Mouse (Mus musculus) heart, embryonic 12.5 days (tissue): Measurements from ENCODE around the gene Cacna2d3. TPM values are rescaled to one million over a fixed set of nuclear protein-coding genes. Genes with fewer than 3 reads are reported as not detected.

Experiments
- ATAC-seq: fragments of 200-750 bp; cut with Nextera tagmentation; 2 replicates; pipeline ENCODE4 v1.8.0; 2017; ENCODE audit warnings: moderate TSS enrichment, moderate library complexity; ENCODE audit not compliant: insufficient number of reproducible peaks, low FRiP score
- H3K27ac ChIP-seq: fragments of 300-500 bp; sonication (generic); 2 replicates; pipeline ENCODE4 v1.5.1; 2016; ENCODE audit warnings: mild to moderate bottlenecking, moderate library complexity; ENCODE audit not compliant: poor library complexity, severe bottlenecking
- H3K27me3 ChIP-seq: fragments of 300-500 bp; sonication (generic); replicated peaks from 2 replicates; pipeline ENCODE4 v1.6.1; 2016; ENCODE audit warnings: mild to moderate bottlenecking, moderate library complexity
- H3K36me3 ChIP-seq: fragments of 300-500 bp; sonication (generic); 2 replicates; pipeline ENCODE4 v1.6.1; 2016; ENCODE audit warnings: mild to moderate bottlenecking, moderate library complexity
- H3K4me1 ChIP-seq: fragments of 300-500 bp; sonication (generic); replicated peaks from 2 replicates; pipeline ENCODE4 v1.6.1; 2016; ENCODE audit warnings: mild to moderate bottlenecking
- H3K4me2 ChIP-seq: fragments of 300-500 bp; sonication (generic); 2 replicates; pipeline ENCODE4 v1.6.1; 2016; ENCODE audit warnings: mild to moderate bottlenecking, moderate library complexity
- H3K4me3 ChIP-seq: fragments of 300-500 bp; sonication (generic); 2 replicates; pipeline ENCODE4 v1.5.1; 2016; ENCODE audit warnings: mild to moderate bottlenecking
- H3K9ac ChIP-seq: fragments of 300-500 bp; sonication (generic); 2 replicates; pipeline ENCODE4 v1.6.1; 2016; ENCODE audit warnings: mild to moderate bottlenecking, moderate library complexity
- H3K9me3 ChIP-seq: fragments of 300-500 bp; sonication (generic); replicated peaks from 2 replicates; pipeline ENCODE4 v1.6.1; 2016; ENCODE audit warnings: mild to moderate bottlenecking, moderate library complexity
- WGBS: fragments of 180-500 bp; shearing (Covaris S2); methylation state at CpG from one replicate; pipeline ENCODE4 v1.1.7; 2016; 5-methylcytosine and 5-hydroxymethylcytosine counted together
- polyA plus RNA-seq: library from polyadenylated mRNA; unstranded; fragments of >200 nt; fragmentation: Nextera tagmentation; extraction: Ambion mirVana; gene quantifications from 2 replicates; pipeline ENCODE4 v1.2.1, GENCODE M21; 2016

Gene Cacna2d3
- polyA plus RNA-seq, 1 experiment from 2014 or later, result 1.3 TPM

GRCm38 (mm10) chr14:29720334-29720911 is 1.2 kb downstream of the Cacna2d3 start:
- 2% methylated on average over 17 of the region's 17 CpGs for WGBS
- H3K27me3 ChIP-seq, result peaks cover 76% of the 10 kb centered on the region
- H3K4me3 ChIP-seq, result peak overlapping the region; percentile 69
- no peak for ATAC-seq
- H3K4me1 ChIP-seq, result peaks cover 23% of the 10 kb centered on the region
- no peaks in the 10 kb centered on the region for H3K9me3 ChIP-seq
- no peak overlapping the region for H3K27ac ChIP-seq
- H3K36me3 ChIP-seq, result no peaks in the 10 kb centered on the region
- H3K9ac ChIP-seq, result no peak overlapping the region
- H3K4me2 ChIP-seq, result peak overlapping the region; percentile 100

- H3K4me3 ChIP-seq, result no peak overlapping the region
- peaks cover 38% of the 10 kb centered on the region for H3K27me3 ChIP-seq
- H3K9ac ChIP-seq, result no peak overlapping the region
- H3K4me2 ChIP-seq, result no peak overlapping the region
- H3K36me3 ChIP-seq, result no peaks in the 10 kb centered on the region
- WGBS, result 69% methylated on average over 3 of the region's 3 CpGs
- H3K9me3 ChIP-seq, result no peaks in the 10 kb centered on the region
- H3K27ac ChIP-seq, result no peak overlapping the region
- peaks cover 6% of the 10 kb centered on the region for H3K4me1 ChIP-seq
- ATAC-seq, result no peak
These were observed 9.0 kb downstream of the Cacna2d3 start for GRCm38 (mm10) chr14:29712621-29713020.

- Histone ChIP-seq H3K36me3 (no peaks in the 10 kb centered on the region), H3K9me3 (no peaks in the 10 kb centered on the region), H3K4me2 (peak overlapping the region; percentile 23), H3K27me3 (peaks cover 32% of the 10 kb centered on the region), H3K9ac (no peak overlapping the region), H3K4me1 (peaks cover 8% of the 10 kb centered on the region), H3K27ac (no peak overlapping the region), H3K4me3 (no peak overlapping the region)
- no peak for ATAC-seq
- WGBS, result 34% methylated on average over 18 of the region's 18 CpGs
These were observed 13.9 kb downstream of the Cacna2d3 start for GRCm38 (mm10) chr14:29707561-29708335.

- H3K4me2 ChIP-seq, result no peak overlapping the region
- H3K4me1 ChIP-seq, result peaks cover 3% of the 10 kb centered on the region
- H3K9ac ChIP-seq, result no peak overlapping the region
- WGBS, result 52% methylated on average over 5 of the region's 5 CpGs
- no peak overlapping the region for H3K27ac ChIP-seq
- H3K27me3 ChIP-seq, result peaks cover 29% of the 10 kb centered on the region
- no peak overlapping the region for H3K4me3 ChIP-seq
- ATAC-seq, result peak; percentile 45; the same call in 1 of the 2 replicates
- H3K36me3 ChIP-seq, result no peaks in the 10 kb centered on the region
- H3K9me3 ChIP-seq, result no peaks in the 10 kb centered on the region
These were observed 18.9 kb downstream of the Cacna2d3 start for GRCm38 (mm10) chr14:29702762-29703161.

GRCm38 (mm10) chr14:29696131-29696530 is 25.5 kb downstream of the Cacna2d3 start:
- no peak overlapping the region for H3K9ac ChIP-seq
- H3K9me3 ChIP-seq, result no peaks in the 10 kb centered on the region
- WGBS, result 7% methylated on average over 3 of the region's 3 CpGs
- H3K4me2 ChIP-seq, result no peak overlapping the region
- peaks cover 19% of the 10 kb centered on the region; the same call in 1 of the 2 replicates for H3K27me3 ChIP-seq
- H3K4me3 ChIP-seq, result no peak overlapping the region
- no peaks in the 10 kb centered on the region for H3K36me3 ChIP-seq
- H3K27ac ChIP-seq, result no peak overlapping the region
- ATAC-seq, result peak; percentile 33; the same call in 1 of the 2 replicates
- no peaks in the 10 kb centered on the region for H3K4me1 ChIP-seq

GRCm38 (mm10) chr14:29672436-29673050 is 49.1 kb downstream of the Cacna2d3 start:
- Histone ChIP-seq H3K27ac (no peak overlapping the region), H3K4me1 (no peaks in the 10 kb centered on the region), H3K4me2 (no peak overlapping the region), H3K9ac (no peak overlapping the region), H3K9me3 (no peaks in the 10 kb centered on the region), H3K27me3 (no peaks in the 10 kb centered on the region), H3K36me3 (no peaks in the 10 kb centered on the region), H3K4me3 (no peak overlapping the region)
- WGBS, result 38% methylated on average over 1 of the region's 1 CpGs
- ATAC-seq, result no peak

- no peaks in the 10 kb centered on the region for H3K9me3 ChIP-seq
- no peak overlapping the region for H3K9ac ChIP-seq
- WGBS, result 83% methylated on average over 5 of the region's 5 CpGs
- H3K4me1 ChIP-seq, result no peaks in the 10 kb centered on the region
- H3K27ac ChIP-seq, result no peak overlapping the region
- H3K4me3 ChIP-seq, result no peak overlapping the region
- ATAC-seq, result no peak
- no peak overlapping the region for H3K4me2 ChIP-seq
- H3K36me3 ChIP-seq, result no peaks in the 10 kb centered on the region
- no peaks in the 10 kb centered on the region for H3K27me3 ChIP-seq
These were observed 51.8 kb downstream of the Cacna2d3 start for GRCm38 (mm10) chr14:29669826-29670225.

GRCm38 (mm10) chr14:29657006-29657405 is 64.7 kb downstream of the Cacna2d3 start:
- 30% methylated on average over 1 of the region's 1 CpGs for WGBS
- Histone ChIP-seq H3K27me3 (no peaks in the 10 kb centered on the region), H3K36me3 (no peaks in the 10 kb centered on the region), H3K4me3 (no peak overlapping the region), H3K4me1 (no peaks in the 10 kb centered on the region), H3K9ac (no peak overlapping the region), H3K9me3 (no peaks in the 10 kb centered on the region), H3K4me2 (no peak overlapping the region), H3K27ac (no peak overlapping the region)
- no peak for ATAC-seq

- 71% methylated on average over 5 of the region's 5 CpGs for whole genome bisulfite sequencing
- H3K9ac ChIP-seq, result no peak overlapping the region
These were observed 71.1 kb downstream of the Cacna2d3 start for GRCm38 (mm10) chr14:29650591-29650990.

GRCm38 (mm10) chr14:29648721-29649120 is 72.9 kb downstream of the Cacna2d3 start:
- H3K36me3 ChIP-seq, result no peaks in the 10 kb centered on the region
- H3K27me3 ChIP-seq, result no peaks in the 10 kb centered on the region
- H3K27ac ChIP-seq, result no peak overlapping the region
- no peaks in the 10 kb centered on the region for H3K4me1 ChIP-seq
- no peak overlapping the region for H3K4me3 ChIP-seq
- no peak for ATAC-seq
- H3K9me3 ChIP-seq, result no peaks in the 10 kb centered on the region
- WGBS, result 61% methylated on average over 6 of the region's 6 CpGs
- H3K4me2 ChIP-seq, result no peak overlapping the region
- H3K9ac ChIP-seq, result no peak overlapping the region

More at GRCm38 (mm10) chr14:29650591-29650990, 71.1 kb downstream of the Cacna2d3 start:
- no peak for ATAC-seq
- no peak overlapping the region for H3K27ac ChIP-seq
- no peaks in the 10 kb centered on the region for H3K4me1 ChIP-seq
- H3K36me3 ChIP-seq, result no peaks in the 10 kb centered on the region
- H3K4me3 ChIP-seq, result no peak overlapping the region
- H3K9me3 ChIP-seq, result no peaks in the 10 kb centered on the region
- H3K4me2 ChIP-seq, result no peak overlapping the region
- no peaks in the 10 kb centered on the region for H3K27me3 ChIP-seq

GRCm38 (mm10) chr14:29645421-29645820 is 76.2 kb downstream of the Cacna2d3 start:
- H3K4me1 ChIP-seq, result no peaks in the 10 kb centered on the region
- no peak for ATAC-seq
- no peaks in the 10 kb centered on the region for H3K9me3 ChIP-seq
- 70% methylated on average over 11 of the region's 11 CpGs for WGBS
- H3K27me3 ChIP-seq, result no peaks in the 10 kb centered on the region
- no peak overlapping the region for H3K27ac ChIP-seq
- no peak overlapping the region for H3K9ac ChIP-seq
- H3K4me3 ChIP-seq, result no peak overlapping the region
- no peaks in the 10 kb centered on the region for H3K36me3 ChIP-seq
- H3K4me2 ChIP-seq, result no peak overlapping the region
